Mouse (Mus musculus): Measurements from ENCODE around the gene Skap1.

- TF ChIP-seq CTCF (IDR thresholded peaks at IDR 0.05; ENCODE audit: low read depth) (no peak), EP300 (IDR thresholded peaks at IDR 0.05; ENCODE audit: low read depth) (no peak)
Observed at GRCm38 (mm10) chr11:96441546-96442185, 22.7 kb upstream of the Skap1 start.
